Mouse (Mus musculus): ENCODE measurements around the gene Xpnpep1.

- no peak for TF ChIP-seq CTCF (IDR thresholded peaks at IDR 0.05)
- TF ChIP-seq POLR2A (IDR thresholded peaks at IDR 0.05; ENCODE audit: insufficient read depth, low read depth, low read length) = no peak
- TF ChIP-seq EP300 (IDR thresholded peaks at IDR 0.05; ENCODE audit: insufficient read depth, low read depth, low read length) = no peak
Observed at GRCm38 (mm10) chr19:52966339-52966738, 73.7 kb downstream of the Xpnpep1 start.
